Mouse (Mus musculus) liver, embryonic 16.5 days (tissue): Measurements from ENCODE around the gene Aip. TPM values are rescaled to one million over a fixed set of nuclear protein-coding genes. Genes with fewer than 3 reads are reported as not detected.

ENCODE experiments used
- ATAC-seq: fragments of 200-750 bp; cut with Nextera tagmentation; 2 replicates; pipeline ENCODE4 v1.8.0; 2017; ENCODE audit warnings: low read depth, mild to moderate bottlenecking, moderate number of reproducible peaks, moderate library complexity
- H3K27ac ChIP-seq: fragments of 300-500 bp; sonication (generic); 2 replicates; pipeline ENCODE4 v1.5.1; 2014; ENCODE audit warnings: mild to moderate bottlenecking, low read length
- H3K27me3 ChIP-seq: fragments of 300-500 bp; sonication (generic); 2 replicates; pipeline ENCODE4 v1.6.1; 2014; ENCODE audit warnings: low read depth, low read length, mixed read lengths; ENCODE audit not compliant: control insufficient read depth, insufficient read depth
- H3K36me3 ChIP-seq: fragments of 300-500 bp; sonication (generic); 2 replicates; pipeline ENCODE4 v1.6.1; 2014; ENCODE audit warnings: mild to moderate bottlenecking; ENCODE audit not compliant: control insufficient read depth, insufficient read depth
- H3K4me1 ChIP-seq: fragments of 300-500 bp; sonication (generic); 2 replicates; pipeline ENCODE4 v1.6.1; 2014; ENCODE audit warnings: low read depth, low read length, mixed read lengths; ENCODE audit not compliant: control insufficient read depth
- H3K4me2 ChIP-seq: fragments of 300-500 bp; sonication (generic); 2 replicates; pipeline ENCODE4 v1.6.1; 2014; ENCODE audit warnings: low read depth, low read length, mixed read lengths
- H3K4me3 ChIP-seq: fragments of 300-500 bp; sonication (generic); 2 replicates; pipeline ENCODE4 v1.5.1; 2014; ENCODE audit warnings: low read depth, mild to moderate bottlenecking, low read length
- H3K9ac ChIP-seq: fragments of 300-500 bp; sonication (generic); 2 replicates; pipeline ENCODE4 v1.6.1; 2014; ENCODE audit warnings: low read depth, low read length
- H3K9me3 ChIP-seq: fragments of 300-500 bp; sonication (generic); replicated peaks from 2 replicates; pipeline ENCODE4 v1.6.1; 2016; ENCODE audit warnings: low read length; ENCODE audit not compliant: control insufficient read depth
- WGBS: fragments of 180-500 bp; shearing (Covaris S2); extraction: QIAGEN DNeasy Blood & Tissue Kit; methylation state at CpG from one replicate; pipeline ENCODE4 v1.1.7; 2014; ENCODE audit not compliant: insufficient replicate concordance; 5-methylcytosine and 5-hydroxymethylcytosine counted together
- polyA plus RNA-seq: library from polyadenylated mRNA; unstranded; fragments of >200 nt; fragmentation: Nextera tagmentation; extraction: Ambion mirVana; gene quantifications from 2 replicates; pipeline ENCODE4 v1.2.1, GENCODE M21; 2015

The Aip gene
- polyA plus RNA-seq, 1 experiment from 2014 or later: 32.4 TPM

DNA sequence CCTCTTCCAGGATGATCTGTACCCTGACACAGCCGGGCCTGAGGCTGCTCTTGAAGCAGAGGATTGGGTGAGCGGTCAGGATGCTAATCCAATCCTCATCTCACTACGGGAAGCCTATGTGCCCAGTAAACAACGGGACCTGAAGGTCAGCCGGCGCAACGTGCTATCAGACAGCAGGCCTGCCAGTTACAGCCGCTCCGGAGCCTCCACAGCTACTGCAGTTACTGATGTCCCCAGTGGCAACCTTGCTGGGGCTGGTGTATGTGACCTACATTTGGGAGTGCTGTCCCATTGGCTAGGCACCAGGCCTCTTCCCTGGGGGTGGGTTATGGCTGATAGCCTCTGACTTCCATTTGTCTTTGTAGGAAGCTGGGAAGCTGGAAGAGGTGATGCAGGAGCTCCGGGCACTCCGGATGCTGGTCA is 27.6 kb upstream of the Aip start, which contains the start of gene Ptprcap:
TSS of gene Ptprcap (plus strand) at position 373 of the 423 bp plus-strand sequence.
- Histone ChIP-seq H3K4me2 (no peak within 1 kb of the TSS), H3K9ac (no peak within 1 kb of the TSS), H3K4me1 (peaks cover 22% of the 10 kb centered on the region), H3K36me3 (peaks cover 3% of the 10 kb centered on the region), H3K27me3 (no peaks in the 10 kb centered on the region), H3K4me3 (peak within 1 kb of the TSS; percentile 3), H3K9me3 (no peaks in the 10 kb centered on the region), H3K27ac (peak within 1 kb of the TSS; percentile 12; the same call in 1 of the 2 replicates)
- 75% methylated on average over 11 of the region's 11 CpGs for WGBS
- no peak for ATAC-seq

GRCm38 (mm10) chr19:4152445-4153231 is 27.0 kb upstream of the Aip start:
- 86% methylated on average over 8 of the region's 8 CpGs for WGBS
- Histone ChIP-seq H3K9ac (no peak overlapping the region), H3K36me3 (no peaks in the 10 kb centered on the region; the same call in none of the 2 replicates), H3K4me3 (no peak overlapping the region), H3K4me1 (peaks cover 28% of the 10 kb centered on the region), H3K27ac (no peak overlapping the region), H3K4me2 (no peak overlapping the region), H3K27me3 (no peaks in the 10 kb centered on the region), H3K9me3 (no peaks in the 10 kb centered on the region)
- no peak for ATAC-seq

DNA sequence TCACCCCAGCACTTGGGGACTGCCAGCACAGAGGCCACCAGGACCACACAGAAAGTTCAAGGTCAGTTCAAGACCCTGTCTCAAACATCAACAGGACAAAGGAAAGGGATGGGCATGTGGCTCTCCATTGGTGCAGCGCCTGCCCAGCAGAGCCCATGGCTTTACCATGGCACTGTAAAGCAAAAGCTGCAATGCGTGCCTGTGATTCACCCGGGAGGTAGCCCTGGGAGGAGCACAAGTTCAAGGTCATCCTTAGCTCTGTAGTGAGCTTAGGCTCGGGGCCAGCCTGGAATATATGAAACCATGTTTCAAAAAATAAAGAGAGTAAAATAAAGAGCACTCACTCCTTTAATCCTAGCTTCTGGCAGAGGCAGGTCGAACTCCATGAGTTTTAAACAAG is 26.2 kb upstream of the Aip start:
- Histone ChIP-seq H3K36me3 (no peaks in the 10 kb centered on the region; the same call in 1 of the 2 replicates), H3K4me3 (no peak overlapping the region), H3K9ac (no peak overlapping the region), H3K27me3 (no peaks in the 10 kb centered on the region), H3K9me3 (no peaks in the 10 kb centered on the region), H3K4me1 (peaks cover 30% of the 10 kb centered on the region), H3K4me2 (no peak overlapping the region), H3K27ac (no peak overlapping the region)
- WGBS: 69% methylated on average over 5 of the region's 5 CpGs
- no peak for ATAC-seq

- Histone ChIP-seq H3K36me3 (no peaks in the 10 kb centered on the region; the same call in 1 of the 2 replicates), H3K9ac (no peak overlapping the region), H3K9me3 (no peaks in the 10 kb centered on the region), H3K27me3 (no peaks in the 10 kb centered on the region), H3K4me1 (peaks cover 30% of the 10 kb centered on the region), H3K4me2 (no peak overlapping the region), H3K4me3 (no peak overlapping the region), H3K27ac (no peak overlapping the region)
- 67% methylated on average over 5 of the region's 5 CpGs for WGBS
- ATAC-seq: no peak
Observed at GRCm38 (mm10) chr19:4151488-4151860, 25.8 kb upstream of the Aip start.

DNA sequence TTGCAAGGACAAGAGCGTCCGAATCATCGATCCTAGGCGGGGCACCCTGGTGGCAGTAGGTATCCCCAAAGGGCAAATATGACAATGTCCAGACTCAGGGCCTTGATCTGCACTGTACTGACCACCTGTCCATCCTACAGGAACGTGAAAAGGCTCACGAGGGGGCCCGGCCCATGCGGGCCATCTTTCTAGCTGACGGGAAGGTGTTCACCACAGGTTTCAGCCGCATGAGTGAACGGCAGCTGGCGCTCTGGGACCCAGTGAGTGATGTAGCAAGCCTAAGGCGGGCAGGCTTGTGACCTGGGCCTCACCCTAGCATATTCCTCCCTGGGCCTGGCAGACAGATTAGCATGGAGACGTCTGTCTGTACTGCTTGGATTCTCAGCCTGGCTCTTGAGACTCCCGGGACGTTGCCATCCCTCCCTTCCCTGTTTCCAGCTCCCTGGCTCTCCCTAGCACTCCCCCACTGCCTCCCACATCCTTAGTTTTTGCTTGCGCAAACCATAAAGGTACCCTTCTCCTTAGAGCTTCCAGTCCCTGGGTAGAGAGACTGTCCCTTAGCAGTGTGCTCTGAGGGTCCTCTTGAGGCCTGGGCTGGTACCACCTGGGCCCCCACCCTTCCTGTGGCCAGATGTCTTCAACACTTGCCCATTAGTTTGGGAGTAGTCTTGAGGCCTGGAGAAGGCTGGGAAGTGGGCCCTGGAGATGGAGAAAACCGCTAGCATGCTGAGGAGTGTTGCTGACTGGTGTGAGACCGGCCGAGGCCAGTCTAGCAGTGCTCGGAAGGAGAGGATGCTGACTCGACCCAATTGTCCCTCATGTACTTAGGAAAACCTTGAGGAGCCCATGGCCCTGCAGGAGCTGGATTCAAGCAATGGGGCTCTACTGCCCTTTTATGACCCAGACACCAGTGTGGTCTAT is 25.2 kb upstream of the Aip start:
- no peak for ATAC-seq
- H3K4me1 ChIP-seq: peaks cover 30% of the 10 kb centered on the region
- H3K27ac ChIP-seq: no peak overlapping the region
- no peaks in the 10 kb centered on the region for H3K27me3 ChIP-seq
- H3K9me3 ChIP-seq: no peaks in the 10 kb centered on the region; the same call in 1 of the 2 replicates
- H3K4me2 ChIP-seq: no peak overlapping the region
- H3K9ac ChIP-seq: no peak overlapping the region
- no peak overlapping the region for H3K4me3 ChIP-seq
- no peaks in the 10 kb centered on the region; the same call in 1 of the 2 replicates for H3K36me3 ChIP-seq
- 84% methylated on average over 22 of the region's 22 CpGs for WGBS

- 0 out of 2 replicates have a peak overlapping the region, but pooled peaks have one; percentile 75 for H3K4me2 ChIP-seq
- H3K4me1 ChIP-seq: peaks cover 29% of the 10 kb centered on the region
- no peaks in the 10 kb centered on the region for H3K27me3 ChIP-seq
- H3K36me3 ChIP-seq: no peaks in the 10 kb centered on the region
- no peak overlapping the region for H3K9ac ChIP-seq
- H3K4me3 ChIP-seq: no peak overlapping the region
- no peak for ATAC-seq
- H3K27ac ChIP-seq: no peak overlapping the region
- WGBS: 83% methylated on average over 17 of the region's 17 CpGs
- no peaks in the 10 kb centered on the region; the same call in 1 of the 2 replicates for H3K9me3 ChIP-seq
Observed at GRCm38 (mm10) chr19:4149764-4150461, 24.3 kb upstream of the Aip start.

GRCm38 (mm10) chr19:4149283-4149682 is 23.6 kb upstream of the Aip start:
- WGBS: 68% methylated on average over 11 of the region's 11 CpGs
- H3K4me1 ChIP-seq: peaks cover 23% of the 10 kb centered on the region
- H3K4me3 ChIP-seq: peak overlapping the region; percentile 88
- no peak for ATAC-seq
- no peak overlapping the region for H3K27ac ChIP-seq
- H3K36me3 ChIP-seq: no peaks in the 10 kb centered on the region
- no peaks in the 10 kb centered on the region for H3K27me3 ChIP-seq
- peak overlapping the region; percentile 92 for H3K9ac ChIP-seq
- peak overlapping the region; percentile 75 for H3K4me2 ChIP-seq
- H3K9me3 ChIP-seq: no peaks in the 10 kb centered on the region; the same call in 1 of the 2 replicates

DNA sequence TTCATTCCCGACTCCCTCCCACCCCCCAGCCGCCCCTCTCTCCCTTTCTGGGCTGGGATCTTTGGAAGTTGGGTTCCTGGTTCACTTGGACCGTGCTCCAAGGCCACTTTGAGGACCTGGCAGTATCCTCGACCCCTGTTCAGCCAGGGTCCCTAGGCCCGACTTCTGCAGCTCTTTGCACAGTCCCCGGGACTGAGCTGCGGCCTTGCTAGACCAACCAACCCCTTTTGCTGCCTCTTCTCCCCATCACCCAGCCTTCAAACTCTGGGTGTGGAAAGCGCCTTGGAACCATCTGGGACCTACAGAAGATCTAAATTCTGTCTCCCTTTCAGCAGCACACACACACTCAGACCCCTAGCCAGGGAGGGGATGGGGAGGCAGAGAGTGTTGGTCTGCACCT is 23.2 kb upstream of the Aip start:
- H3K27me3 ChIP-seq: no peaks in the 10 kb centered on the region
- peak; percentile 14 for ATAC-seq
- peak overlapping the region; percentile 88 for H3K4me3 ChIP-seq
- H3K9ac ChIP-seq: peak overlapping the region; percentile 92
- peaks cover 21% of the 10 kb centered on the region for H3K4me1 ChIP-seq
- WGBS: under 1% methylated on average over 8 of the region's 8 CpGs
- H3K9me3 ChIP-seq: no peaks in the 10 kb centered on the region; the same call in 1 of the 2 replicates
- peak overlapping the region; percentile 82 for H3K27ac ChIP-seq
- no peaks in the 10 kb centered on the region for H3K36me3 ChIP-seq
- peak overlapping the region; percentile 75 for H3K4me2 ChIP-seq
